Mouse (Mus musculus) liver, embryonic 16.5 days (tissue): ENCODE results near the gene Mrps27. TPM values are rescaled to one million over a fixed set of nuclear protein-coding genes. Genes with fewer than 3 reads are reported as not detected.

Experiments
- ATAC-seq: fragments of 200-750 bp; cut with Nextera tagmentation; 2 replicates; pipeline ENCODE4 v1.8.0; 2017; ENCODE audit warnings: low read depth, mild to moderate bottlenecking, moderate number of reproducible peaks, moderate library complexity
- H3K27ac ChIP-seq: fragments of 300-500 bp; sonication (generic); 2 replicates; pipeline ENCODE4 v1.5.1; 2014; ENCODE audit warnings: mild to moderate bottlenecking, low read length
- H3K27me3 ChIP-seq: fragments of 300-500 bp; sonication (generic); 2 replicates; pipeline ENCODE4 v1.6.1; 2014; ENCODE audit warnings: low read depth, low read length, mixed read lengths; ENCODE audit not compliant: control insufficient read depth, insufficient read depth
- H3K36me3 ChIP-seq: fragments of 300-500 bp; sonication (generic); 2 replicates; pipeline ENCODE4 v1.6.1; 2014; ENCODE audit warnings: mild to moderate bottlenecking; ENCODE audit not compliant: control insufficient read depth, insufficient read depth
- H3K4me1 ChIP-seq: fragments of 300-500 bp; sonication (generic); 2 replicates; pipeline ENCODE4 v1.6.1; 2014; ENCODE audit warnings: low read depth, low read length, mixed read lengths; ENCODE audit not compliant: control insufficient read depth
- H3K4me2 ChIP-seq: fragments of 300-500 bp; sonication (generic); 2 replicates; pipeline ENCODE4 v1.6.1; 2014; ENCODE audit warnings: low read depth, low read length, mixed read lengths
- H3K4me3 ChIP-seq: fragments of 300-500 bp; sonication (generic); 2 replicates; pipeline ENCODE4 v1.5.1; 2014; ENCODE audit warnings: low read depth, mild to moderate bottlenecking, low read length
- H3K9ac ChIP-seq: fragments of 300-500 bp; sonication (generic); 2 replicates; pipeline ENCODE4 v1.6.1; 2014; ENCODE audit warnings: low read depth, low read length
- H3K9me3 ChIP-seq: fragments of 300-500 bp; sonication (generic); replicated peaks from 2 replicates; pipeline ENCODE4 v1.6.1; 2016; ENCODE audit warnings: low read length; ENCODE audit not compliant: control insufficient read depth
- WGBS: fragments of 180-500 bp; shearing (Covaris S2); extraction: QIAGEN DNeasy Blood & Tissue Kit; methylation state at CpG from one replicate; pipeline ENCODE4 v1.1.7; 2014; ENCODE audit not compliant: insufficient replicate concordance; 5-methylcytosine and 5-hydroxymethylcytosine counted together
- polyA plus RNA-seq: library from polyadenylated mRNA; unstranded; fragments of >200 nt; fragmentation: Nextera tagmentation; extraction: Ambion mirVana; gene quantifications from 2 replicates; pipeline ENCODE4 v1.2.1, GENCODE M21; 2015

Gene Mrps27
- polyA plus RNA-seq, 1 experiment from 2014 or later, result 23.7 TPM

GRCm38 (mm10) chr13:99393128-99393527 lies 48.5 kb downstream of the Mrps27 start:
- Histone ChIP-seq H3K9me3 (no peaks in the 10 kb centered on the region), H3K4me2 (no peak overlapping the region), H3K4me3 (no peak overlapping the region), H3K27me3 (no peaks in the 10 kb centered on the region), H3K4me1 (no peaks in the 10 kb centered on the region), H3K36me3 (no peaks in the 10 kb centered on the region), H3K9ac (no peak overlapping the region), H3K27ac (no peak overlapping the region)
- no peak for ATAC-seq
- WGBS, result 53% methylated on average over 3 of the region's 3 CpGs

- H3K9ac ChIP-seq, result no peak overlapping the region
- 55% methylated on average over 3 of the region's 3 CpGs for WGBS
- H3K36me3 ChIP-seq, result no peaks in the 10 kb centered on the region
- H3K27me3 ChIP-seq, result no peaks in the 10 kb centered on the region
- no peak for ATAC-seq
- no peaks in the 10 kb centered on the region for H3K4me1 ChIP-seq
- no peaks in the 10 kb centered on the region for H3K9me3 ChIP-seq
- no peak overlapping the region for H3K27ac ChIP-seq
- no peak overlapping the region for H3K4me3 ChIP-seq
- no peak overlapping the region for H3K4me2 ChIP-seq
Measured at GRCm38 (mm10) chr13:99394694-99395093, 50.1 kb downstream of the Mrps27 start.

DNA sequence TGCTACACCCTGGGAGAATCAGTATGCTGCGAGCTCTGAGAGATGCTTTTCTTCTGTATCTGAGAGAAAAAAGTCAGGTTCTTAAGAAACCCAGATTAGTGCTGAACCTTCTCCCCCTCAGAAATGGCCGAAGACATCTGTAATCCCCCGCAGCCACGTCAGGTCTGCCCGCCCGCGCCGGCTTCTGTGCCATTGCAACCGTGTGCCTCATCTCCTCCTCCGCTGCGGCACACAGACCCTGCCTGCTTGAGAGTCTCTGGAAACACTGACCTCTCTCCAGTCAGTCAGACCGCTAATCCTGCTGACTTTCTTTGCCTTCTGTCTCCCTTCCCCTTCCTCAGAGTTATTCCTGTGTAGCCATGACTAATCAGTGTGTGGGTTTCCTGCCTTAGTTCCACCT lies 50.9 kb downstream of the Mrps27 start:
- no peak overlapping the region for H3K9ac ChIP-seq
- no peaks in the 10 kb centered on the region for H3K9me3 ChIP-seq
- H3K4me2 ChIP-seq, result no peak overlapping the region
- H3K4me1 ChIP-seq, result no peaks in the 10 kb centered on the region
- no peak overlapping the region for H3K27ac ChIP-seq
- no peaks in the 10 kb centered on the region for H3K36me3 ChIP-seq
- no peaks in the 10 kb centered on the region for H3K27me3 ChIP-seq
- no peak overlapping the region for H3K4me3 ChIP-seq
- no peak for ATAC-seq
- WGBS, result 72% methylated on average over 12 of the region's 12 CpGs

DNA sequence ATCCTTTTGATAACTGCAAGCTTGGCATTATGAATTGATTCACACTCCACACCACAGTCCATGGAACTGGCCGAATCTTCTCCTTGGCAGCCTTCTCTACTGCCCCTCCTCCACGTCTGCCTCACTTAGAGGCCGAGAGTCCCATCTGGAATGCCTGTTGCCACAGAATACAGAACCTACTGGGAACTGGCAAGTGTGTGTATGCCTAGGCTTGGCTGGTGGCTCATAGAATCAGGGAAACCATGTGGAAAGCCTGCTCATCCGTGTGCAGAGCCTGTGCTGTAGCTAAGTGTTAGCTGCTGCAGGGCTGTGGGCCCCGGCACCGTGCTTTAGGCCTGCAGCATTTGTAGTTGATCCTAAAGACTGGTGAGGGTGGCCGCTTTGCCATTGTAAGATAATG lies 52.6 kb downstream of the Mrps27 start:
- no peaks in the 10 kb centered on the region for H3K4me1 ChIP-seq
- no peaks in the 10 kb centered on the region for H3K36me3 ChIP-seq
- no peak overlapping the region for H3K27ac ChIP-seq
- no peak overlapping the region for H3K9ac ChIP-seq
- no peaks in the 10 kb centered on the region for H3K9me3 ChIP-seq
- no peak for ATAC-seq
- H3K27me3 ChIP-seq, result no peaks in the 10 kb centered on the region
- H3K4me2 ChIP-seq, result no peak overlapping the region
- 66% methylated on average over 7 of the region's 7 CpGs for WGBS
- H3K4me3 ChIP-seq, result no peak overlapping the region

DNA sequence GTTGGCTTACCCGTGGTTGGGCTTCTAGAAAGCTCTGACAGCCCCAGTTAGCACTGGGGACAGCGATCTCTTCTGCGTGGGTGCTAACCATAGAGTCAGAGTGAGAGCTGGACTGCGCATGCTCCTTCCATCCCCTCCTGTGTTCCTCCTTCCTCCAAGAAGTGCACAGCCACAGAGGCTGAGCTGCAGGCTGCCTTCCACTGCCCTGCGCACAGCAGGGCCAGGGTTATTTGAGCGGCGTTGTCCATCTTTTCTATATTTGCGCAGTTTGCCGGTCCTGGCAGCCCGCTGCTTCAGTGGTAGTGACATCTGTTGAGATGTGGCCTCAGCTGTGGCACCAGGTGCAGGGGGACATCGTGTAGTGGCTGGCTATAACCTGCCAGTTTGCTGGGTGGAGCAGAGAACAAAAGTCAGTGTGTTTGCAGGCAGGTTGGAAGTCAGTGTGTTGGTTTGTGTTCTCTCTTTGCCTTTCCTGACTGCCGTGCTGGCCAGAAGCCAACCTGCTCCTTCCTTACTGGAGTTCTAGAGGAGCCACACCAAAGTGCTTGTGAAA lies 53.6 kb downstream of the Mrps27 start:
- H3K27ac ChIP-seq, result no peak overlapping the region
- no peaks in the 10 kb centered on the region for H3K36me3 ChIP-seq
- no peak for ATAC-seq
- no peaks in the 10 kb centered on the region for H3K27me3 ChIP-seq
- no peaks in the 10 kb centered on the region for H3K9me3 ChIP-seq
- H3K4me1 ChIP-seq, result no peaks in the 10 kb centered on the region
- 80% methylated on average over 12 of the region's 12 CpGs for WGBS
- no peak overlapping the region for H3K9ac ChIP-seq
- no peak overlapping the region for H3K4me2 ChIP-seq
- H3K4me3 ChIP-seq, result no peak overlapping the region

- ATAC-seq, result no peak
- no peaks in the 10 kb centered on the region for H3K36me3 ChIP-seq
- no peaks in the 10 kb centered on the region for H3K9me3 ChIP-seq
- WGBS, result 66% methylated on average over 4 of the region's 4 CpGs
- no peaks in the 10 kb centered on the region for H3K27me3 ChIP-seq
- H3K9ac ChIP-seq, result no peak overlapping the region
- no peaks in the 10 kb centered on the region for H3K4me1 ChIP-seq
- H3K4me2 ChIP-seq, result no peak overlapping the region
- no peak overlapping the region for H3K27ac ChIP-seq
- no peak overlapping the region for H3K4me3 ChIP-seq
Measured at GRCm38 (mm10) chr13:99399373-99399772, 54.8 kb downstream of the Mrps27 start.

DNA sequence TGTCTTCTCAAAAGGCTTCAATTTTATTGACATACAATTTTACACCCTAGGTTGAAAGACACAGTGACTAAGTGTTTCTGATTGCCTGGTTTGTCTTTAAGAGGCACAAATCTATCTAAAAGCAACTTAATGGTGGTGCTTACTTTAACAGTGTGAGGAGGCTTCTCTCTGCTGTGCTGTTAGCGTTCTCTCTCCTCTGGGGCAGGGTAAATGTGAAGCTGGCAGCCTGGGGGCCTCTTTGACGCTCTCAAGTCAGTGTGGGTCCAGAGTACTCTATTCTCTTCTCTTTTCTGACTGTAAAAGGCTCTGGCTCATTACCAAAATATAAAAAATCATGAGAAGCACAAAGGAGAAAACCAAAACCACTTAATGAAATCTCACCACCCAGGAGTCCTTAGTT lies 64.6 kb downstream of the Mrps27 start:
- H3K4me3 ChIP-seq, result no peak overlapping the region
- no peaks in the 10 kb centered on the region for H3K27me3 ChIP-seq
- H3K27ac ChIP-seq, result no peak overlapping the region
- H3K9me3 ChIP-seq, result no peaks in the 10 kb centered on the region
- H3K36me3 ChIP-seq, result peaks cover 4% of the 10 kb centered on the region; the same call in 1 of the 2 replicates
- no peak overlapping the region for H3K4me2 ChIP-seq
- ATAC-seq, result no peak
- H3K4me1 ChIP-seq, result no peaks in the 10 kb centered on the region
- H3K9ac ChIP-seq, result no peak overlapping the region
- WGBS, result 77% methylated on average over 2 of the region's 2 CpGs

DNA sequence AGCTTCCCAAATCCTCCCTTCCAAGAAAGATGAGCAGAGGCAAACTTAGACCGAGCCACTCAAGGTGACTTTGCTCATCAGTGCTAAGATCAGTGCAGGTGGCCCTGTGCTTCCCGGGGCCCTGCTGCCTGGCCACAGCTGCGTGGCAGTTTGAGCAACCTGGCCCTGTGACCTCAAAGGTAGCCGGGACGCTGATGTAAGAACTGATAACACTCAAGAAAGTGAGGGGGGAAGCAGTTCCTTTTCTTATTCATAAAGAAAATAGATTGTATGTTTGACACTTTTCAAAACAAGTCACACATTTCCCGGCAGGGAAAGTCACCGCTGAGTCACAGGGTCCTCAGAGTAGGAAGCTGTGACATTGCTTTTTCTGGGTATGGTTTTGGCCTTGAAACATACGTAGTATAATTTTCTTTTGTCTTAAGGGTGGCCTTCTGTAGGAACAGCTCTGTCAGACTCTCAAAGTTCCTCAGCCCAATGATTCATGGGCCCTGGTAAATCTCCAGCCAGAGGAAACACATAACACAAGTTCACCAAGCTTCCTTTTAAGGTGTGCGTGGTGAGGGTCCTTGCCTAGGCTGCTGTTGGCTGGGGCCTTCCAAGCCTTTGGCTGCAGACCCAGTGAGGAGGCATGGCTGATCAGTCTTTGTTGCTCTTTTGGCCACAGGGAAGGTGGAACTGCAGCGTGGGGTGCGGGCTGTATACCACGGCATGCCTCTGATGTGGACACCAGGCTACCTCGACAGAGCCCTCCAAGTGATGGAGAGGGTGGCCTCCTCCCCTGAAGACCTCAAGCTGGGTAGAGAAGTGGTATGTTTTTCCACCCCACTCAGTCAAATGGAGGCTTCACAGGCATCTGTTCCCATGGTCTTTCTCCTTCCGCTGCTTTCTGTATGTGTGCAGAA lies 66.3 kb downstream of the Mrps27 start:
- no peak overlapping the region for H3K27ac ChIP-seq
- no peak overlapping the region for H3K4me2 ChIP-seq
- H3K9ac ChIP-seq, result no peak overlapping the region
- H3K9me3 ChIP-seq, result no peaks in the 10 kb centered on the region
- no peaks in the 10 kb centered on the region for H3K27me3 ChIP-seq
- no peaks in the 10 kb centered on the region for H3K4me1 ChIP-seq
- 68% methylated on average over 14 of the region's 14 CpGs for WGBS
- ATAC-seq, result no peak
- H3K36me3 ChIP-seq, result peaks cover 4% of the 10 kb centered on the region; the same call in 1 of the 2 replicates
- H3K4me3 ChIP-seq, result no peak overlapping the region

GRCm38 (mm10) chr13:99411761-99412160 lies 67.2 kb downstream of the Mrps27 start:
- peaks cover 4% of the 10 kb centered on the region; the same call in 1 of the 2 replicates for H3K36me3 ChIP-seq
- no peak overlapping the region for H3K27ac ChIP-seq
- no peaks in the 10 kb centered on the region for H3K9me3 ChIP-seq
- no peak overlapping the region for H3K4me3 ChIP-seq
- no peak overlapping the region for H3K9ac ChIP-seq
- no peaks in the 10 kb centered on the region for H3K27me3 ChIP-seq
- WGBS, result 90% methylated on average over 3 of the region's 3 CpGs
- no peak for ATAC-seq
- H3K4me2 ChIP-seq, result no peak overlapping the region
- no peaks in the 10 kb centered on the region for H3K4me1 ChIP-seq
